Mouse (Mus musculus): Measurements from ENCODE around the gene Gm5868. TPM values are rescaled to one million over a fixed set of nuclear protein-coding genes. Genes with fewer than 3 reads are reported as not detected.
"Not testable (repeated sequence)": the region's sequence is repeated elsewhere in the genome, so short reads cannot be mapped to it uniquely, and the experiment has no call there.

Gm5868 gene
- polyA plus RNA-seq, 1 experiment: 0.58 TPM

DNA sequence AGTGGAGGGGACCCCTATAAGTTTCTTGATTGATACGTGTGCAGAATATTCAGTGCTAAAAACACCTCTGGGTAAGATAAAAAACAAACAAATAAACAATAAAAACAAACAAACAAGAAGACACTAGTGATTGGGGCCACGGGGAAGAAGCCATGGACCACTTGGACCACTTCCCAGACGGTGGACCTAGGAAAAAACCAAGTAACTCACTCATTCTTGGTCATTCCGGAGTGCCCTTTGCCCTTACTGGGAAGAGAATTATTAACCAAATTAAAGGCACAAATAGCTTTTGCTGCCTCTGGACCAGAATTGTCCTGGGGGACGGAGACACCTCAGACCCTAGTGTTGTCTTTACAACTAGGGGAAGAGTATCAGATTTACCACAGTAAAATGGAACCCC is 21.7 kb downstream of the Gm5868 start:
- Histone ChIP-seq H3K4me1 (ENCODE audit: control insufficient read depth, insufficient read depth, low read length) (no peaks in the 10 kb centered on the region), H3K9me3 (replicated peaks; ENCODE audit: control insufficient read depth, insufficient read depth, low read length, poor library complexity, severe bottlenecking) (no peaks in the 10 kb centered on the region), H3K9ac (ENCODE audit: low read depth, poor library complexity, severe bottlenecking) (no peak overlapping the region), H3K36me3 (ENCODE audit: control insufficient read depth, insufficient read depth, low read length, poor library complexity, severe bottlenecking) (no peaks in the 10 kb centered on the region), H3K4me3 (ENCODE audit: low read depth, low read length) (no peak overlapping the region), H3K27ac (ENCODE audit: insufficient read depth, low read length) (no peak overlapping the region), H3K27me3 (ENCODE audit: control insufficient read depth, insufficient read depth, low read length, poor library complexity, severe bottlenecking) (no peaks in the 10 kb centered on the region; the same call in 1 of the 2 replicates)
- no peak for TF ChIP-seq CTCF (IDR thresholded peaks at IDR 0.05; ENCODE audit: low read depth, low read length)
- no peak for TF ChIP-seq POLR2A (IDR thresholded peaks at IDR 0.05; ENCODE audit: insufficient read depth, low read length)
- TF ChIP-seq EP300 (IDR thresholded peaks at IDR 0.05; ENCODE audit: insufficient read depth, low read depth, low read length): no peak

DNA sequence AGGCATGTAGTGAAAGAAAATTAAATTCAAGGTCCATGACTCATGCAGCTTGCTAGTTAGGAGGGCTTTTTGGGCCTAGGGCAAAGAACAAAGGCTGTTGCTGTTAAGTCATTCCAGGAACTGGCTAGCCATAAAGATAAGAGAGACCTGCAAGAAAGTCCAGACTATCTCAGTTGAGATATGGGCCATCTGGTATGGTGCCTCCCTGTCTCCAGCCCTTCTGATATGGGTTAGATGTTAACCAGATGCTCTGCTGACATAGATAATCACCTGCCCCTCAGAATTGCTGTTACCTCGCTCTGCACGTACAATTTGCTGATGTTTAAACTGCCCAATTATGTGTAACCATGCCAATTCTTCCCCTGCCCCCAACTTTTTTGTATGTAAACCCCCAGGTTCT is 24.2 kb downstream of the Gm5868 start:
- not testable (repeated sequence) for H3K9me3 ChIP-seq (replicated peaks; ENCODE audit: control insufficient read depth, insufficient read depth, low read length, poor library complexity, severe bottlenecking); H3K4me3 ChIP-seq (ENCODE audit: low read depth, low read length); H3K4me1 ChIP-seq (ENCODE audit: control insufficient read depth, insufficient read depth, low read length); H3K27me3 ChIP-seq (ENCODE audit: control insufficient read depth, insufficient read depth, low read length, poor library complexity, severe bottlenecking); H3K9ac ChIP-seq (ENCODE audit: low read depth, poor library complexity, severe bottlenecking); H3K27ac ChIP-seq (ENCODE audit: insufficient read depth, low read length); H3K36me3 ChIP-seq (ENCODE audit: control insufficient read depth, insufficient read depth, low read length, poor library complexity, severe bottlenecking)

DNA sequence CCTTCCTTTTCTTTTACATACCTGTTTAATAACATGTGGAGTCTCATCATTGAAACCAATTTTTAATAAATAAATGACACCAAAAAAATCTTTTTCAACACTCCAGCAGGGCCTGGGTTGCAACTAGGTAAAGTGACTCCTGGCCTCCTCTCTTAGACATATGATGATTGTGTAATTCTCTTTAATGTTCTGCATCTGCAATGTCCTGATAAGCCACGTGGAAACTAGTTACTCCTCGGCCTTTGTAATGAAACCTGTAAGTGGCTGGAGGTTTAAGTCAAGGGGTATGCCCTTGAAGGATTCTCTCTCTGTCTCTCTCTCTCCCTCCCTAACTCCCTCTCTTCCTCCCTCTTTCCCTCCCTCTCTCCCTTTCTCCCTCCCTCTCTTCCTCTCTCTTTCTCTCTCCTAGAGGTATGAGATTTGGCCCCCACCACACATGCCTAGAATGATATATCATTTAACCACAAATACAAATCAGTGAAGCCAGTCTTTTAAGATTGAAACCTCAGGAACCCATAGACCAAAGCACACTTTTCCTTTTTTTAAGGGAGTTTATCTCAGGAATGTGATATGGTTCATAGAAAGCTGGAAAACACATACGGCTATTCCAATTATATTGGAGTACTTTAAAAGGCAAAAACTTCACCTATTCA is 26.2 kb downstream of the Gm5868 start:
- Histone ChIP-seq H3K27me3 (ENCODE audit: control insufficient read depth, insufficient read depth, low read length, poor library complexity, severe bottlenecking) (peaks cover 1% of the 10 kb centered on the region; the same call in 1 of the 2 replicates), H3K27ac (ENCODE audit: insufficient read depth, low read length) (no peak overlapping the region), H3K9me3 (replicated peaks; ENCODE audit: control insufficient read depth, insufficient read depth, low read length, poor library complexity, severe bottlenecking) (no peaks in the 10 kb centered on the region), H3K4me3 (ENCODE audit: low read depth, low read length) (no peak overlapping the region), H3K4me1 (ENCODE audit: control insufficient read depth, insufficient read depth, low read length) (no peaks in the 10 kb centered on the region), H3K36me3 (ENCODE audit: control insufficient read depth, insufficient read depth, low read length, poor library complexity, severe bottlenecking) (no peaks in the 10 kb centered on the region), H3K9ac (ENCODE audit: low read depth, poor library complexity, severe bottlenecking) (no peak overlapping the region)
- TF ChIP-seq EP300 (IDR thresholded peaks at IDR 0.05; ENCODE audit: insufficient read depth, low read depth, low read length) (no peak), CTCF (IDR thresholded peaks at IDR 0.05; ENCODE audit: low read depth, low read length) (no peak)

DNA sequence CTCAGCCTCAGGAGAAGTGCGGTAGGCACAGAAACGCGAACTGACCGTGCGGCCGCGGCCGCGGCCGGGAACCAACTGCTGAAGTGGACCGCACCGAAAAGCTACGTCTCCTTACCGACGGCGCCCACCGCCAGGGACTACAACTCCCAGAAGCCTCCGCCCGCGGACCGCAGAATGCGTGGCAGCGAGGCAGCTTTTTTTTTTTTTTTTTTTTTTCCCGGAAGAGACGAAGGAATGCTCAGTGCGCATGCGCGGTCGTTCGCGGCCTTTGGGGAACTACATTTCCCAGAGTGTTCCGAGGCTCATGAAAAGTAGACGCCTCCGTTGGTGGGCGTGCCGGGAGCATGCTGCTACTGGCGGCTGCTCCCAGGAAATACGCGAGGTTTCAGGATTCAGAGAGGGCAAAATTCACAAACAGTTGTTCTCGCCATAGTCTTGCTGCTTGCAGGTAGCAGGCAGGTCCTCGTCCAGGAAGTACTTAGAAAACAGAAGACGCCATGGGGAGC is 27.8 kb downstream of the Gm5868 start, which contains the start of gene Nfxl1:
TSS of gene Nfxl1 (minus strand) at position 141 of the 506 bp plus-strand sequence.
- Histone ChIP-seq H3K27ac (ENCODE audit: insufficient read depth, low read length) (no peak within 1 kb of the TSS), H3K4me1 (ENCODE audit: control insufficient read depth, insufficient read depth, low read length) (no peaks in the 10 kb centered on the region), H3K36me3 (ENCODE audit: control insufficient read depth, insufficient read depth, low read length, poor library complexity, severe bottlenecking) (no peaks in the 10 kb centered on the region), H3K4me3 (ENCODE audit: low read depth, low read length) (peak within 1 kb of the TSS; percentile 94), H3K9ac (ENCODE audit: low read depth, poor library complexity, severe bottlenecking) (peak within 1 kb of the TSS; percentile 73), H3K9me3 (replicated peaks; ENCODE audit: control insufficient read depth, insufficient read depth, low read length, poor library complexity, severe bottlenecking) (no peaks in the 10 kb centered on the region), H3K27me3 (ENCODE audit: control insufficient read depth, insufficient read depth, low read length, poor library complexity, severe bottlenecking) (peaks cover 1% of the 10 kb centered on the region; the same call in 1 of the 2 replicates)
- TF ChIP-seq POLR2A (IDR thresholded peaks at IDR 0.05; ENCODE audit: insufficient read depth, low read length) (peak; percentile 54), EP300 (IDR thresholded peaks at IDR 0.05; ENCODE audit: insufficient read depth, low read depth, low read length) (no peak)

DNA sequence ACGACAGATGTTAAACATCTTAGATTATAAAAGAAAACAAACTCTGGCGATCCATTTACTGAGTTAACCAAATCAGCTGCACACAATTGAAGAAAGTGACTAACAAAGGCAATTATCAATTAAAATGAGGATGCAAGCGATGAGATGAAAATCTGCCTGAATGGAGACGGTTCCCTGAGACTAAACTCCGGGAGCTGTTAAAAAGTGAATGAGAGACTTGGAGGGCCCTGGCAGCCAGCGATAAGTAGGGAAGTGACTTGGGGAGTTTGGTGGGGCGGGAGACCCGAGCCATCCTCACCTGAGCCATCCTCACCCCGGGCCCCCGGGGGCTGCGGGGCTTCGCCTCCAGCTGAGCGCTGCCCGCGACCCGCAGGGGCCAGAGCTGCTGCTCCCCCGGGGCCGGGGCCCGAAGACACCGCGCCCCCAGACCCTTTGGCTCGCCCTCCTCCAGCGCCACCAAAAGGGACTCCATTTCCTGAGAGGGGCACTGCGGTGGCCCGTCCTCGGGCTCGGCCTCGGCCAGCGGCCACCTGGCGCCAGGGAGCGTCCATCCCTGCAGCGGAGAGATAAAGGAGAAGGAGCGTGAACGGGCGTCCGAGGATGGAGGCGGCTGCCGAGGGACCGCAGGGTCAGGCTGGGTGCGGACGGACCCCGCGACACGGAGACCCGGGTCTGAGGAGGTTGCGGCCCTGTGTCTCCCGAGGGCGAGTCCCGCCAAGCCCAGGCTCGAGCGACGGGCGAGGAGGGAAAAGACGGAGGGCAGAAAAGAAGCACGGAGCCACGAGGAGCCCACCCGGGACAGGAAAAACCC is 28.4 kb downstream of the Gm5868 start:
- Histone ChIP-seq H3K36me3 (ENCODE audit: control insufficient read depth, insufficient read depth, low read length, poor library complexity, severe bottlenecking) (no peaks in the 10 kb centered on the region), H3K9me3 (replicated peaks; ENCODE audit: control insufficient read depth, insufficient read depth, low read length, poor library complexity, severe bottlenecking) (no peaks in the 10 kb centered on the region), H3K9ac (ENCODE audit: low read depth, poor library complexity, severe bottlenecking) (peak overlapping the region; percentile 73), H3K27ac (ENCODE audit: insufficient read depth, low read length) (no peak overlapping the region), H3K4me3 (ENCODE audit: low read depth, low read length) (peak overlapping the region; percentile 94), H3K27me3 (ENCODE audit: control insufficient read depth, insufficient read depth, low read length, poor library complexity, severe bottlenecking) (peaks cover 1% of the 10 kb centered on the region; the same call in 1 of the 2 replicates), H3K4me1 (ENCODE audit: control insufficient read depth, insufficient read depth, low read length) (no peaks in the 10 kb centered on the region)
- TF ChIP-seq CTCF (IDR thresholded peaks at IDR 0.05; ENCODE audit: low read depth, low read length) (no peak), POLR2A (IDR thresholded peaks at IDR 0.05; ENCODE audit: insufficient read depth, low read length) (no peak), EP300 (IDR thresholded peaks at IDR 0.05; ENCODE audit: insufficient read depth, low read depth, low read length) (no peak)

DNA sequence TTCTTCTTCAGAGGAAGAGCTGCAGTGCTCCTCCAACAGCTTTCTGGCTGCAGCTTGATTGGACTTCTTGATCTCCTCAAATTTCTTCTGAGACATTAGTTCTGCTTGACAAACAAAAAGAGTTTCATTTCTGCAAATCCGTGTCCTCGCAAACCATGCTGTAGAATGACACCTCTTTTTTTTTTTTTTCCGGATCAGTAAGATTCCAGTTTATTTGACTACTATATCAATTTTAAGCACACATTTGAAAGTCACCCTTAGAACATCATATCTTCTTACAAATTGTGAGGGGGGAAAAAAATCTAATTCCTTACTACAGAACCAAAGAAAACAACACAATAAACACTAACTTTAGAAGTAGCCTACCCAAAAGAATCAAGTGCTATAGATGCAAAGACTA is 31.1 kb downstream of the Gm5868 start:
- Histone ChIP-seq H3K4me1 (ENCODE audit: control insufficient read depth, insufficient read depth, low read length) (no peaks in the 10 kb centered on the region), H3K4me3 (ENCODE audit: low read depth, low read length) (no peak overlapping the region), H3K27ac (ENCODE audit: insufficient read depth, low read length) (no peak overlapping the region), H3K9me3 (replicated peaks; ENCODE audit: control insufficient read depth, insufficient read depth, low read length, poor library complexity, severe bottlenecking) (no peaks in the 10 kb centered on the region), H3K9ac (ENCODE audit: low read depth, poor library complexity, severe bottlenecking) (no peak overlapping the region), H3K27me3 (ENCODE audit: control insufficient read depth, insufficient read depth, low read length, poor library complexity, severe bottlenecking) (peaks cover 1% of the 10 kb centered on the region; the same call in 1 of the 2 replicates), H3K36me3 (ENCODE audit: control insufficient read depth, insufficient read depth, low read length, poor library complexity, severe bottlenecking) (no peaks in the 10 kb centered on the region)
- TF ChIP-seq CTCF (IDR thresholded peaks at IDR 0.05; ENCODE audit: low read depth, low read length) (no peak), POLR2A (IDR thresholded peaks at IDR 0.05; ENCODE audit: insufficient read depth, low read length) (no peak), EP300 (IDR thresholded peaks at IDR 0.05; ENCODE audit: insufficient read depth, low read depth, low read length) (no peak)
